Mouse (Mus musculus) adrenal gland, adult (tissue): ENCODE data around the gene Prox2.
A peak's percentile ranks its signal among the peaks of the same experiment; 100 is the strongest.

Experiments
- DNase-seq, 2 experiments: peaks; one replicate each; pipeline ENCODE4 v3.0.0; 2022 to 2023; ENCODE audit warnings: low spot score in 1 of 2; ENCODE audit not compliant: inconsistent age in 2 of 2

Prox2 gene

DNA sequence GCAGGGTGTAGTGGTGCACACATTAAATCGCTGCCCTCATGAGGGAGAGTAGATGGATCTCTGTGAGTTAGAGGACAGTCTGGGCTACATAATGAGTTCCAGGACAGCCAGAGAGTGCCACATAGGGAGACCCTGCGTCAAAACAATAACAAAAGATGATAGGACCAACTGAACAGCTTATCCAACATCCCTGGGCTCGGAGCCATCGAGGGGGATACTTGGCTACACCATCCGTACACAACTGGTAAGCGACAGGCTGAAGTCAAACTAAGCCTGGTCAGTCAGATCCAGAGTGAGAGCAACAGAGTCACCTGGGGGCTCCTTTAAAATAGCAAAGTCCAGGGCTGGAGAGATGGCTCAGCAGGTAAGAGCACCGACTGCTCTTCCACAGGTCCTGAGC, 14.7 kb downstream of the Prox2 start:
- no peak for DNase-seq

DNA sequence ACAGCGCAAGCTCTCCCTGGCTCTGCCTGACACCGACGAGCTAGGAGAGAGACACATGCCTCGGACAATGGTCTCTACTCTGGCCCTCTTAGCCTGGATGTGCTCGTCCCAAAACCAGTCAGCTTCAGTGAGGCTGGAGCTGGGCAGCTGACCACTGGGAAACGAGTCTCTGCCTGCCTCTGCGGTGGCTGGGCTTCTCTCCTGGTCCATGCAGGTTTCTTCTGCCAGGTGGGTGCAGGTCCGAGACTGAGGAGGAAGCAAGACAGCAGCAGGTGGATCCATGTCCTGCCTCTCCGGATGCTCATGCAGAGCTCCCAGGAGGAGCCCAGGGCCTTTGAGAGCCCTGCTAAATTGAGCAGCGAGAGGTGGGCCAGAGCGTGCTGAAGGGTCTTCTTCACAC, 15.4 kb downstream of the Prox2 start:
- no peak for DNase-seq

GRCm38 (mm10) chr12:85094706-85095105, 15.9 kb downstream of the Prox2 start:
- DNase-seq = peak; percentile 22 to 45

DNA sequence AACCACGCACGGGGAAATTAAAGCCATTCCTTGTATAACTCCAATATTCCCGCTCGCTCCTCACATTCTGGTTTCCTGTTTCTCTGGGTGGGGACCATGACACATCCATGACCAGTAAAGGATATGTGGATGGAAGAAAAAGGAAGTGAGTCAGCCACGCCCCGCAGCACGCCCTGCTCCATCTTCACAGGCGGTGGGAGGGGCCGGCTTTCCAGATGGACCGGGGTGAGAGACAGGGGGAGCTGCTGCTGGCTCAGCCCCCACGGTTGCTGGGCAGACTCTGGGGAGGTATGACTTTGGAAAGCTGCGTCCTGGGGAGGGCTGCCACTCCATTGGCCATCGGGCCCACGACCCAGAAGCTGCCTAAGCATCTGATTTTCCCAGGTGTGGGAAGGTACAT, 16.5 kb downstream of the Prox2 start:
- peak; percentile 21 to 54 for DNase-seq

DNA sequence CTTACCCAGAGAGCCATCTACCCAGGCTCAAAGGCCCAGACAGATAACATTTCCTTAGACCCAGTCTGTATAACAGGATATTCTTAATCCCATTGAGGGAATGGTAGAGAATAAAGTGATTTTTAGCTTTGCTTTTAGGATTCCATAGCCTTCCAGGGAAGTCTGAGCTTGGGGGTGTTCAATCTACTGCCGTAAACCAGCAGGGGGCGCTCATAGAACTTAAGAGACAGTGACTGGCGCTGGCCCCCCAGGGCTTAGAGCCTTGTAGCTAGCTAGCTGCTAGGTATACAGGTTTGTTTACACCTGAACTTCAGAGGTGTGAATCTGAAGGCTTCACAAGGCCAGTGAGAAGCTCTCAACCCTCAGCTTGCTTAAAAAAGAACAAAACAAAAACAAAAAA, 18.3 kb downstream of the Prox2 start:
- peak; percentile 54 to 83 for DNase-seq

DNA sequence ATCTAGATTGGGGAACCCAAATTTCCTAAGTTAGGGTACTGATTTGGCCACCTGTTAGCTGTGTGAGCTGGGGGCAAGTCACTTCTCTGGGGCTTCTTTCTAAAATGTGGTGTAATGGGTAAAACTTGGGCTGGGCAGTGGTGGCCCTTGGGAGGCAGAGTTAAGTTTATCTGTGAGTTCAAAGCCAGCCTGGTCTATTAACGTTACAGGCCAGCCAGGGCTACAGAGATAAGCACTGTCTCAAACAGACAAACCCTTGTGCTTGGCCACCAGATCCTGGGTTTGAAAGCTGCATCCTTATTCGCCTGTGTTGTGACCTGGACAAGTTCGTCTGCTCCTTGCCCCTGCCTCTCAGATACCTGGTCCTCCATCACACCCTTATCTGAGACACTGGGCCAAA, 19.4 kb downstream of the Prox2 start:
- DNase-seq = no peak

- DNase-seq = no peak
Measured at GRCm38 (mm10) chr12:85087845-85088244, 22.7 kb downstream of the Prox2 start.

- DNase-seq = no peak
Measured at GRCm38 (mm10) chr12:85084941-85085340, 25.6 kb downstream of the Prox2 start.

DNA sequence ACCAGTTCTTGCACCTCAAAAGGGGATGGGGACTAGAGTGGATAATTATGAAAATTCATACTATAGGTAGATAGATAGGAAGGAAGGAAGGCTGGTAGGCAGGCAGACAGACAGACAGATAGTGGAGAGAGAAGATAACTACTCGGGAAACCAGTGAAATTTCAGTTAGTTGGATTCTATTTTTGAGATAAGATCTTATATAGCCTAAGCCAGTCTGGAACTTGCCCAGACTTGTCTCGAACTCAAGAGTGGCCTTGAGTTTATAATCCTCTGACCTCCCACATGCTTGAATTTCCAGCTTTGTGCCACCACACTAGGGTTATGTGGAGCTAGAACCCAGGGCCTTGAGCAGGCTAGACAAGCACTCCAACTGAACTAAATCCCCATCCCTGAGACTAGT, 26.3 kb downstream of the Prox2 start:
- DNase-seq = no peak

- DNase-seq = no peak
Measured at GRCm38 (mm10) chr12:85077100-85077499, 33.5 kb downstream of the Prox2 start.

DNA sequence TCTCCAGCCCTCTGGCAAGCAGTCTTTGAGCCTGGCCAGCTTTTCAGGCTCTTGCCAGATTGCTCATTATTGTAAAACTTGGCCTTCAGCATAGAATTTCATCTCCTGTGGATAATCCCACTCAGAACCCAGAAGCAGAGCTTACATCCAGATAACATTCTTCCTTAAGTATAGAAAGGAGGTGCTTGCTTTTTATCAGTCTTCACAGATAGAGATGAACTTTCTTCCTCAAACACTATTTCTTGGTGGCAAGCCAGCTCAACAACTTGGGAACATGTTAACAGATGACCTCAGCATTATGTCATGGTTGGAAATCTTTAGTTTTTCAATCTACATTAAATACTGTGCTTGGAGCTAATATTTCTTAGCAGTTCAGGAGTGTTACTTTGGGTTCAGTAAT, 39.5 kb downstream of the Prox2 start:
- no peak for DNase-seq

GRCm38 (mm10) chr12:85051218-85051617, 59.3 kb downstream of the Prox2 start:
- DNase-seq = peak in 1 of 2 experiments; percentile 32
